Mouse (Mus musculus): Measurements from ENCODE around the gene Otud7b.

DNA sequence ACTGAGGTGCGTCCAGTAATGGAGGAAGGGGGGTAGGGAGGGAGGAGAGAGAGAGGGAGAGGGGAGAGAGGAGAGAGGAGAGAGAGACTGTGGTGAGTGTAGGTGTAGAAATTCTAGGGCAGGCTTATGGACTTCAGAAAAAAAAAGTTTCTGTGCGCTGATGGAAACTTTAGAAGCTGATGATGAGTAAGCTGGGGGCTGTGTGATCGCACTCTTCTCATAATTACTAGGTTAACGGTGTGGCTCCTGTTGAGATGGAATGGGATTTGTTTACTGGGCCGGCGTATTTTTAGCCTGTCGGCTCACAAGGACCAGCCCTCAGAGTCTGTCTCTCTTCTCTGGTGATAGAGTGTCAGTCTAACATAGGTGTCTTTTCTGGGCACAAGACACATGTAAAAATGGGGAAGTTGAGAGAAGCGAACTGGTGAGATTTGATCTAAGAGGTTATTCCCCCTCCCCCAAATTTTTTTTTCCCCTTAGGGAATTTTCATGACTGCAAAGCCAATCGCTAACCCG, 963 bp downstream of the Otud7b start:
- no peak for TF ChIP-seq CEBPB (IDR thresholded peaks at IDR 0.05; ENCODE audit: low read depth)
- no peak for TF ChIP-seq CTCF (IDR thresholded peaks at IDR 0.05; ENCODE audit: control insufficient read depth, insufficient read depth, insufficient read length)

Data from C2C12 (cell line).